Mouse (Mus musculus) neutrophil, adult 65 days (primary cell): ENCODE measurements around the gene Cyp17a1. TPM values are rescaled to one million over a fixed set of nuclear protein-coding genes. Genes with fewer than 3 reads are reported as not detected.

Source experiments
- total RNA-seq: library from RNA; stranded (reverse); gene quantifications from 2 replicates; pipeline ENCODE4 v1.2.4, GENCODE M21; 2023

Gene Cyp17a1
- total RNA-seq: not detected in 2 replicates

GRCm38 (mm10) chr19:46672766-46673418 lies at the start of gene Cyp17a1:
Gene Cyp17a1, minus strand, starts transcription at chr19:46673172.

GRCm38 (mm10) chr19:46707296-46708151 lies 34.6 kb upstream of the Cyp17a1 start, which contains the start of gene As3mt:
Gene As3mt, plus strand, starts transcription at chr19:46707458.

GRCm38 (mm10) chr19:46689460-46690372 lies 16.7 kb upstream of the Cyp17a1 start, which contains the start of gene Borcs7:
Gene Borcs7, plus strand, starts transcription at chr19:46689906.

Other genes with a start within 250 kb of the Cyp17a1 start
- 50.4 and 55.7 TPM in 2 replicates for gene Trim8, start 171.5 kb downstream of the Cyp17a1 start, total RNA-seq
- gene Arl3, start 100.0 kb downstream of the Cyp17a1 start, total RNA-seq: 10.4 and 12.2 TPM in 2 replicates
- gene Sfxn2, start 99.8 kb downstream of the Cyp17a1 start, total RNA-seq: 8.5 and 8.7 TPM in 2 replicates
- gene Wbp1l, start 74.1 kb downstream of the Cyp17a1 start, total RNA-seq: 69.1 and 102 TPM in 2 replicates
- 2.7 and 3.2 TPM in 2 replicates for gene Borcs7, start 16.7 kb upstream of the Cyp17a1 start, total RNA-seq
- gene As3mt, start 34.3 kb upstream of the Cyp17a1 start, total RNA-seq: 16.8 TPM in 2 replicates
- gene Cnnm2, start 88.4 kb upstream of the Cyp17a1 start, total RNA-seq: 4.0 and 7.9 TPM in 2 replicates